ENCODE assay signal across 8 mouse cellular contexts in genomic region chr3:146682140-146682651, GRCm38 (mm10). TPM values are rescaled to one million over a fixed set of nuclear protein-coding genes. Genes with fewer than 3 reads are reported as not detected.
DNase-seq lines count a peak whose midpoint lies in the region; ATAC-seq and TF ChIP-seq lines count a peak whose summit lies in the region.

No protein-coding gene starts in this region.

- peak; percentile 63 for ATAC-seq in forebrain, postnatal 0 days
- ATAC-seq in liver, embryonic 16.5 days (ENCODE audit: low read depth): no peak
- no peak for ATAC-seq in neural tube, embryonic 13.5 days (ENCODE audit: low read depth)

- H3K79me3 ChIP-seq in C2C12 (ENCODE audit: low read depth): no peaks in the 10 kb centered on the region

- peaks cover 18% of the 10 kb centered on the region for H3K4me1 ChIP-seq in forebrain, postnatal 0 days (ENCODE audit: insufficient read depth)
- H3K4me1 ChIP-seq in liver, embryonic 16.5 days (ENCODE audit: control insufficient read depth, low read depth, low read length): peaks cover 14% of the 10 kb centered on the region
- peaks cover 17% of the 10 kb centered on the region; the same call in 1 of the 2 replicates for H3K4me1 ChIP-seq in neural tube, embryonic 13.5 days (replicated peaks)

- peak; percentile 50 for DNase-seq in adrenal gland, adult 8-10 months
- peak; percentile 90 for DNase-seq in forebrain, postnatal 0 days
- peak; percentile 63 to 65 for DNase-seq in heart, postnatal 36 days
- peak; percentile 22 to 81 for DNase-seq in layer of hippocampus, adult 18-20 months (ENCODE audit: low spot score in 2 of 2)
- DNase-seq in spleen, postnatal 14 days (ENCODE audit: low spot score in 2 of 2): no peak

- intact Hi-C loops in heart, postnatal 36 days (cut with DNase I): loop anchor here (10.0 kb wide), 1 partner anchor 117 kb away; no protein-coding TSS in a partner anchor

- H3K9ac ChIP-seq in forebrain, postnatal 0 days: peak overlapping the region; percentile 28; the same call in 1 of the 2 replicates
- 0 out of 2 replicates have a peak overlapping the region, but pooled peaks have one; percentile 5 for H3K9ac ChIP-seq in liver, embryonic 16.5 days (ENCODE audit: low read depth, low read length)
- H3K9ac ChIP-seq in neural tube, embryonic 13.5 days: peak overlapping the region; percentile 36; the same call in 1 of the 2 replicates

- H3K36me3 ChIP-seq in C2C12 (ENCODE audit: control insufficient read depth, insufficient read depth): no peaks in the 10 kb centered on the region
- no peaks in the 10 kb centered on the region for H3K36me3 ChIP-seq in forebrain, postnatal 0 days (ENCODE audit: insufficient read depth)
- H3K36me3 ChIP-seq in liver, embryonic 16.5 days (ENCODE audit: control insufficient read depth, insufficient read depth): no peaks in the 10 kb centered on the region
- no peaks in the 10 kb centered on the region for H3K36me3 ChIP-seq in neural tube, embryonic 13.5 days

- 12% methylated on average over 13 of the region's 13 CpGs for WGBS in forebrain, postnatal 0 days
- WGBS in liver, embryonic 16.5 days (ENCODE audit: insufficient replicate concordance): 35% methylated on average over 13 of the region's 13 CpGs
- WGBS in neural tube, embryonic 13.5 days: 38% methylated on average over 13 of the region's 13 CpGs

- H3K27ac ChIP-seq in forebrain, postnatal 0 days (ENCODE audit: low read depth, low read length): peak overlapping the region; percentile 45; the same call in 1 of the 2 replicates
- 0 out of 2 replicates have a peak overlapping the region, but pooled peaks have one; percentile 11 for H3K27ac ChIP-seq in liver, embryonic 16.5 days (ENCODE audit: low read length)
- no peak overlapping the region for H3K27ac ChIP-seq in neural tube, embryonic 13.5 days (replicated peaks)

- no peak overlapping the region for H3K4me3 ChIP-seq in C2C12 (ENCODE audit: insufficient read depth, poor library complexity, severe bottlenecking)
- peak overlapping the region; percentile 35 for H3K4me3 ChIP-seq in forebrain, postnatal 0 days (ENCODE audit: low read depth, low read length)
- H3K4me3 ChIP-seq in liver, embryonic 16.5 days (ENCODE audit: low read depth, low read length): peak overlapping the region; percentile 24
- H3K4me3 ChIP-seq in neural tube, embryonic 13.5 days: peak overlapping the region; percentile 25

- no peaks in the 10 kb centered on the region for H3K27me3 ChIP-seq in C2C12 (ENCODE audit: control insufficient read depth, insufficient read depth, insufficient read length)
- H3K27me3 ChIP-seq in forebrain, postnatal 0 days (ENCODE audit: insufficient read depth, low read length): no peaks in the 10 kb centered on the region
- H3K27me3 ChIP-seq in liver, embryonic 16.5 days (ENCODE audit: control insufficient read depth, insufficient read depth, low read depth, low read length): peaks cover 9% of the 10 kb centered on the region
- peaks cover 12% of the 10 kb centered on the region for H3K27me3 ChIP-seq in neural tube, embryonic 13.5 days

- peak overlapping the region; percentile 41 for H3ac ChIP-seq in C2C12 (ENCODE audit: control insufficient read depth, insufficient read length, low read depth)

- no peaks in the 10 kb centered on the region for H3K9me3 ChIP-seq in forebrain, postnatal 0 days (ENCODE audit: low read length)
- no peaks in the 10 kb centered on the region for H3K9me3 ChIP-seq in liver, embryonic 16.5 days (replicated peaks; ENCODE audit: control insufficient read depth, low read length)
- no peaks in the 10 kb centered on the region for H3K9me3 ChIP-seq in neural tube, embryonic 13.5 days

- TF ChIP-seq CTCF in C2C12 (IDR thresholded peaks at IDR 0.05; ENCODE audit: control insufficient read depth, insufficient read depth, insufficient read length): no peak
- no peak for TF ChIP-seq CTCF in forebrain, postnatal 0 days (IDR thresholded peaks at IDR 0.05; ENCODE audit: low read depth)

- no peaks in the 10 kb centered on the region for H3K79me2 ChIP-seq in C2C12 (ENCODE audit: control insufficient read depth, insufficient read depth)

- H3K4me2 ChIP-seq in forebrain, postnatal 0 days (ENCODE audit: low read depth): peak overlapping the region; percentile 57
- H3K4me2 ChIP-seq in liver, embryonic 16.5 days (ENCODE audit: low read depth, low read length): peak overlapping the region; percentile 52
- H3K4me2 ChIP-seq in neural tube, embryonic 13.5 days: peak overlapping the region; percentile 48

TF ChIP-seq in C2C12, 6 proteins besides CTCF, POLR2A, EP300 and RAD21:
- no peak for TF ChIP-seq MYOG (IDR thresholded peaks at IDR 0.05; ENCODE audit: control insufficient read depth, extremely low read depth, insufficient read length)
- no peak for TF ChIP-seq FOSL1 (IDR thresholded peaks at IDR 0.05; ENCODE audit: insufficient read depth, low read length, poor library complexity, severe bottlenecking)
- TF ChIP-seq USF1 (IDR thresholded peaks at IDR 0.05; ENCODE audit: low read depth): no peak
- no peak for TF ChIP-seq MYOD1 (IDR thresholded peaks at IDR 0.05; ENCODE audit: control insufficient read depth, insufficient read length, low read depth)
- TF ChIP-seq MAX (IDR thresholded peaks at IDR 0.05): no peak
- TF ChIP-seq CEBPB (IDR thresholded peaks at IDR 0.05; ENCODE audit: low read depth): no peak

RNA-seq across cellular contexts. Expression of gene Samd13, which starts 3.2 kb away (rescaled TPM):
- 0.06 TPM for polyA plus RNA-seq in C2C12 (2012; fragmentation: generic; extraction: Trizol)
- 1 to 10 TPM in 1 of 4 experiments, under 1 TPM in 3; 0.42 to 1.3 (median 0.68) TPM for total RNA-seq in adrenal gland, adult 8-10 months (2022)
- total RNA-seq in forebrain, postnatal 0 days (2014; rRNA removed): 0.33 TPM in 1 of 2 replicates, not detected in the other
- polyA plus RNA-seq in forebrain, postnatal 0 days (2015; fragmentation: Nextera tagmentation; extraction: Ambion mirVana): 0.14 and 0.57 TPM in 2 replicates
- total RNA-seq in heart, postnatal 36 days (2021): 1 to 10 TPM; 1.6 to 2.4 TPM
- not detected for total RNA-seq in layer of hippocampus, adult 18-20 months (2021)
- polyA plus RNA-seq in liver, embryonic 16.5 days (2015; fragmentation: Nextera tagmentation; extraction: Ambion mirVana): 0.25 and 0.37 TPM in 2 replicates
- 0.61 and 0.65 TPM in 2 replicates for polyA plus RNA-seq in neural tube, embryonic 13.5 days (2015; fragmentation: Nextera tagmentation; extraction: Ambion mirVana)

RNA-seq across cellular contexts. Expression of gene 4930503B20Rik, which starts 31.1 kb away (rescaled TPM):
- polyA plus RNA-seq in C2C12 (2012; fragmentation: generic; extraction: Trizol): not detected
- total RNA-seq in adrenal gland, adult 8-10 months (2022): not detected
- not detected in 2 replicates for total RNA-seq in forebrain, postnatal 0 days (2014; rRNA removed)
- 0.12 TPM in 1 of 2 replicates, not detected in the other for polyA plus RNA-seq in forebrain, postnatal 0 days (2015; fragmentation: Nextera tagmentation; extraction: Ambion mirVana)
- total RNA-seq in heart, postnatal 36 days (2021): not detected
- not detected for total RNA-seq in layer of hippocampus, adult 18-20 months (2021)
- not detected in 2 replicates for polyA plus RNA-seq in liver, embryonic 16.5 days (2015; fragmentation: Nextera tagmentation; extraction: Ambion mirVana)
- not detected in 2 replicates for polyA plus RNA-seq in neural tube, embryonic 13.5 days (2015; fragmentation: Nextera tagmentation; extraction: Ambion mirVana)

Comparison
In these comparisons a context has a peak if more than half of its experiments do, and no peak if none do; other contexts are left out.
1. DNase-seq: peak in adrenal gland, adult 8-10 months (single experiment), forebrain, postnatal 0 days (single experiment), heart, postnatal 36 days (2 of 2) and layer of hippocampus, adult 18-20 months (2 of 2); none in spleen, postnatal 14 days (0 of 2).
2. Peak in every context shown above with its lines, with median percentiles within 50 percentile points of each other: H3K4me2 ChIP-seq and H3K9ac ChIP-seq.